Mouse (Mus musculus): ENCODE data around the gene Gckr.
"Not testable (repeated sequence)": the region's sequence is repeated elsewhere in the genome, so short reads cannot be mapped to it uniquely, and the experiment has no call there.

GRCm38 (mm10) chr5:31357586-31357985 lies 60.3 kb downstream of the Gckr start:
- TF ChIP-seq POLR2A (IDR thresholded peaks at IDR 0.05; ENCODE audit: borderline replicate concordance, control insufficient read depth, low read depth, low read length); CTCF (IDR thresholded peaks at IDR 0.05; ENCODE audit: control insufficient read depth, insufficient read depth, low read length): not testable (repeated sequence)

All from bone marrow, adult 2 months (tissue).